ENCODE assay signal across 21 mouse cellular contexts in genomic region chr10:83261264-83261663, GRCm38 (mm10).
A peak's percentile ranks its signal among the peaks of the same experiment; 100 is the strongest.
DNase-seq lines count a peak whose midpoint lies in the region; TF ChIP-seq lines count a peak whose summit lies in the region.
"Had no signal": no experiment of that assay in that cellular context is flagged by ENCODE, and none has a peak within 500 bp of the region (broad histone marks: within the 10 kb centered on the region; RNA-seq: fewer than 3 reads in every experiment).

No protein-coding gene starts in this region.

- no peak overlapping the region for H3K4me3 ChIP-seq in lung, adult 2 months (replicated peaks; ENCODE audit: extremely low read depth, low read depth, low read length)
- H3K4me3 ChIP-seq: forebrain, embryonic 12.5 days; heart, embryonic 15.5 days; hindbrain, embryonic 15.5 days; intestine, embryonic 15.5 days; left cerebral cortex, adult 2 months; midbrain, embryonic 12.5 days had no signal

- no peak for TF ChIP-seq POLR2A in lung, adult 2 months (IDR thresholded peaks at IDR 0.05; ENCODE audit: borderline replicate concordance, extremely low read depth, low read depth, low read length)

- intact Hi-C loops in heart, postnatal 25 days (cut with DNase I): no loop called here

- no peaks in the 10 kb centered on the region for H3K4me1 ChIP-seq in lung, adult 2 months (ENCODE audit: control insufficient read depth, insufficient read depth, low read length)
- H3K4me1 ChIP-seq: heart, embryonic 15.5 days; intestine, embryonic 15.5 days had no signal

- DNase-seq in heart, adult 11 months: peak; percentile 6
- no peak for DNase-seq in heart, postnatal 25 days (ENCODE audit: low spot score)
- peak; percentile 28 for DNase-seq in lung, postnatal 10 days
- DNase-seq in lung, adult 2 months: no peak
- DNase-seq in adipocyte (ENCODE audit: low spot score): peak; percentile 36
- no peak for DNase-seq in gastrocnemius, postnatal 4 days (ENCODE audit: low spot score in 2 of 2)
- no peak for DNase-seq in adrenal gland, adult 18-20 months (ENCODE audit: low spot score in 2 of 2)
- DNase-seq: adrenal gland, postnatal 25 days; cerebellum, adult 9-11 months; gastrocnemius, postnatal 25 days; heart, postnatal 4 days; kidney, adult 8-10 months; kidney, postnatal 10 days; right cerebral cortex, postnatal 14 days; spleen, adult 18-20 months had no signal

- TF ChIP-seq CTCF in lung, adult 2 months (IDR thresholded peaks at IDR 0.05; ENCODE audit: insufficient read depth, low read length): no peak

- 35% methylated on average over 4 of the region's 4 CpGs for WGBS in lung, adult 2 months

Comparison
In these comparisons a context has a peak if more than half of its experiments do, and no peak if none do; other contexts are left out.
1. DNase-seq: peak in heart, adult 11 months (single experiment), lung, postnatal 10 days (single experiment) and adipocyte (single experiment); none in heart, postnatal 25 days (single experiment), lung, adult 2 months (single experiment), gastrocnemius, postnatal 4 days (0 of 2) and adrenal gland, adult 18-20 months (0 of 2).